Mouse (Mus musculus) cerebellum, adult 11-12 months (tissue): ENCODE measurements at regions not wholly inside any gene's neighbourhood (a gene's known extent, or its start where the extent isn't known, plus 50 kb on each side); places are given as distances from the start of the nearest gene placed in this dataset.

Experiments used
- DNase-seq: peaks from one replicate; pipeline ENCODE4 v3.0.0; 2022

GRCm38 (mm10) chr2:45230351-45231209, 113.4 kb upstream of the Zeb2 start:
- DNase-seq = no peak

DNA sequence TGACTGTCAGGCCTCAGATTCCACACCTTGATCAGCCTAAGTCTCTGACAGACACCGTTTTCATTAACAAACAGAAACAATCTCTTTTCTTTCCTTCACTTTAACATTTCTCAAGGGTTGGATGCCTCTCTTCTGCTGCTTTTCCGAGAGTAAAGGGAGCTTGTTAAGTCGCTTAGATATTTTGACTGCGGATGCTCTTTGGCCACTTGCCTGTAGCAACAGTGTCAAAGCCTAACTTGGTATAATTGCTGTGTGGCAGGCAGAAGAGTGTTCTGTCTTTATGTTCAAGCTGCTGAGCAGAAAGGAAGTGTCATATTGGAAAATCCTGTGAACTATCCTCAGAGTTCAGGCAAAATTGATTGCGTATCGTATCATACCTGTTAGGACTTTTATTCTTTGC, 112.3 kb upstream of the Zeb2 start:
- DNase-seq = no peak

- no peak for DNase-seq
Observed at GRCm38 (mm10) chr2:45227276-45227944, 110.2 kb upstream of the Zeb2 start.

- no peak for DNase-seq
Observed at GRCm38 (mm10) chr2:45226045-45226370, 108.8 kb upstream of the Zeb2 start.

DNA sequence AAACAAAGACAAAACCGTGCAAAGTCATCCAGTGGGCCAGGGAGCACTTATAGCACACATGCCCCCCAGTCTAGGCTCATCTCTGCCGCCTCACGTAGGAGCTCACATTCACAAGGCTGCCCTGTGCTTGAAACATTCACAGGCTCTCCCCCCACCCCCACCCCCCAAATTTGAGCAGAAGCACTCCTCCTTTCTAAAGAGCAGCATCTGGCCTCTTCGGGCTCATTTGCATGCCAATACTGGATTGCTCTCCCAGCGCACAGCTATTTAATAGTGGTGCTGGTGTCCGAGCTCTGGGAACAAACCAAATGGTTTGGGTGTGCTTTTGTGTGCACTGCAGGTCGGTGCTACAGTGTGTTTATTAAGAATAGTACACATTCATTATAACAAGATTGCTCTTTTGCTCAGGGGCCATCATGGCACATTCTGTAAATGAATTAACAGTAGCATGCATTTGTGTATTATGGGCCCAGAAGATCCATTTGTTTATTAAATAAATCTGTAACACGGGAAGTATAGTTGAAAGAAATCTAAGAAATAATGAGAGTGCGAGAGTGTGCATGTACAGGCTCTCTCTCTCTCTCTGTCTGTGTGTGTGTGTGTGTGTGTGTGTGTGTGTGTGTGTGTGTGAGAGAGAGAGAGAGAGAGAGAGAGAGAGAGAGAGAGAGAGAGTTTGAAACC, 108.3 kb upstream of the Zeb2 start:
- no peak for DNase-seq

GRCm38 (mm10) chr2:45222213-45222612, 105.0 kb upstream of the Zeb2 start:
- no peak for DNase-seq

DNA sequence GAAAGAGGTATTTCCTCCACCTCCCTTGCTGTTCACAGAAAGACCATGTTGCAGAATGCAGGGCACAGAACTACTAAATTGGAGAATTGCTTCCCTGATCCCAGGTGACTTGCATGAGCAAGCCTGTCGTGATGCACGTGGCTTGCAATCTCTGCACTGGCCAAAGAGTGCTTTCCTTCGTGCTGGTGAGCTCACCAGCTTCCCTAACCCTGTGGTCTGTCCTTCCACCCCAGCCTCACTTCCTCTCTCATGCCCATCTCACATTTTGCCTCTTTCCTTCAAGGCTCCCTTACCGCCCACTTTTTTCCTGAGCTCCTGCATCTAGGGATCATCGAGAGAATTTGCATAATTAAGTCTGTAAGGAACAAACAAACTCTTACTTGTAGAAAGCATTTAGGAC, 102.7 kb upstream of the Zeb2 start:
- DNase-seq = no peak

- no peak for DNase-seq
Observed at GRCm38 (mm10) chr2:45212833-45213232, 95.6 kb upstream of the Zeb2 start.

DNA sequence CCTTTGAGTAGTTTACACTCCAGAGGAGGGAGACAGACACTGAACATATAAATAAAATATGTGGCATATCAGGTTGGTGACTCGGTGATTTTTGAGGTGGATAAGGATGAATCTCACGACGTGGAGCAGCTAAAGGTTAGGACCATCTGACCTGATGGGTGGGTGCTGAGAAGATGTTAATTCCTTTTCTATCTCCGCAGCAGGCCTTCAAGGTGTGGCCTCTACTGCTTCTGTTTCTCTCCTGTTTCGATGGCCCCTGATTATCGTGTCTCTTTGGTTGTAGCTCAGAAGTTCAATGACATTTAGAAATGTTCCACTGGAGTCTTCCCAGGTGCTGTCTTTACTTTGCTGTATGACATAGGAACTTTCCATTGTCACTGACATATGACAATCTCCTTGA, 91.3 kb upstream of the Zeb2 start:
- no peak for DNase-seq

- no peak for DNase-seq
Observed at GRCm38 (mm10) chr2:45205756-45206155, 88.6 kb upstream of the Zeb2 start.

DNA sequence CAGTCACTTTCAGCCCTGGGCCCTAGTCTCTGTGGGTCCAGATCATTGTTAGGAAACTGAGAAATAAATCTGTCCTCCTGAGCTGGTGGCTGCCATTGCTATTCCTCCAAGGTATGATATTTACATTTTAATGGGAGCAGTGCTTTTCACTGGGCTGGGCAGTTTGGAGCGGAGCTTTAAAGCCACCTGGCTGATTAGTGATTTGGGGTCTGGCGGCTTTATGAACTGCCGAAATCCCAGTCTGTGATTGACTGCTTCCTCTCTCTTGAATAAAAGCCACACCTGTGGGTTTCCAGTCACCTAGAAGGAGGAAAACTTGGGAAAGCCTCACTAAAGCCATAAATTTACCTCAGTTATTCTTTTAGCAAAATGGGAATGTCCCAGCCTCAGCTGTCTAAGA, 88.0 kb upstream of the Zeb2 start:
- no peak for DNase-seq

DNA sequence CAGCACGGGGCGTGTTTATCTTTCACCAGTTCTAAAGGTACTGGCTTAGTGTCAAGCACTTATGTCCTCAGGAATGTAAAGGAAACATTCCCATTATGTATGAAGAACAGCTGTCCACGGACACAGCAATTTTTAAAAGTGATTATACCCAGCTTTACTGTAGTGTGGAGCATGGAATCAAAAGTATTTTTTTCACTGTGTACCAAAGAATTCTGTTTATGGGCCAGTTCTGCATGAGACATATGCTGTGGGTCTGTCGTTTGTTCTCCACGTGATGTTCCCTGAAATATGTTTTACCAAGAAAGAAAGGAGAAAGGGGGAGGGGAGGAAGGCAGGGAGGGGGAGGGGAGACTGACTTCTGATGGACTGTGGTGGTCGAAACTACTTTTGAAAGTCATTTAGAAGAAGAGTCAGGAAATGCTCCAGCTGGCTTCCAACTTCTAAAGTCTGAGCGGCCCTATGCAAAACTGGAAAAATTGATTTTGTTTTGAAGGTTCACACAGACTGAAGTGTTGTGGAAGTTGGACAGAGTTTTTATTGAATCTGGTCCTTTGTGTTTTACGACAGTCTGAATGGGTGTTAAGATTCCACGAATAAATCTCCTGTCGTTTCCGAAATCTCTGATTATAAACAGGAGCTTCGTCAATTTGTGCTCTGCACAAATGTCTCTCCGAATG, 80.9 kb upstream of the Zeb2 start:
- no peak for DNase-seq

- DNase-seq = no peak
Observed at GRCm38 (mm10) chr2:45197342-45197741, 80.1 kb upstream of the Zeb2 start.

DNA sequence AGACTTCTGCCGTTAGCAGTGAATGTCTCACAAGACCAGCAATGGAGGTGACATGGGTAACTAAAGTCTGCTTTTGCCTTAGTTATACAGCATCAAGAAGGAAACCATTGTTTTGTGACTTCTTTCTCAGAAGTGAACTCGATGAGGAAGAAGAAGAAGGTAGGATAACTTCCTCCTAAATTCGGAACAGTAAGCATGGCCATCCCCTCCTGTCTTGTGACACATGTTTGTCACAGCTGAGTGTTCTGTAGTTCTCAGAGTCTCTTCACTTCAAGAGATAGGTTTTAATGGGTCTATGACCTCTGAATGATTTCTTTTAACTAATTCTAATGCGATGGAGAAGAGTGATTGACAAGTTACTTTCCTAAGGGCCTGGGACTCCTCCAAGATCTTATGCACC, 79.3 kb upstream of the Zeb2 start:
- DNase-seq = no peak

- DNase-seq = no peak
Observed at GRCm38 (mm10) chr2:45194335-45194734, 77.1 kb upstream of the Zeb2 start.

DNA sequence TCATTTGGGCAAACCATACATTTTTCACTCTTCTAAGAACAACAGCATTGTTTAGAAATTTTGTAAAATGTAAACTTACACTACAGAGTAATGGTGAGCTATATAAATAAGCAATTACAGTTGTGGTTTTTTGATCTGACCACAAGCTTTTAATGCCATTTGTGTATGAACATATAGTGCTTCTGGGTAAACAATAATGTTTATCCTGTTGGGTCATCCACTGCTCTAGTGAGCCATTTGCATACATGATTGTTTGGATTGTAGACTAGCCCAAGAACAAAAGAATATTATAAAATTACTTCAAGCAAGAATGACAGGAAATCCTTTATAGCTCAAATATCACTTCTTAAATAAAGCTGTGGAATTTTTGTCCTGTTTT, 68.4 kb upstream of the Zeb2 start:
- no peak for DNase-seq

DNA sequence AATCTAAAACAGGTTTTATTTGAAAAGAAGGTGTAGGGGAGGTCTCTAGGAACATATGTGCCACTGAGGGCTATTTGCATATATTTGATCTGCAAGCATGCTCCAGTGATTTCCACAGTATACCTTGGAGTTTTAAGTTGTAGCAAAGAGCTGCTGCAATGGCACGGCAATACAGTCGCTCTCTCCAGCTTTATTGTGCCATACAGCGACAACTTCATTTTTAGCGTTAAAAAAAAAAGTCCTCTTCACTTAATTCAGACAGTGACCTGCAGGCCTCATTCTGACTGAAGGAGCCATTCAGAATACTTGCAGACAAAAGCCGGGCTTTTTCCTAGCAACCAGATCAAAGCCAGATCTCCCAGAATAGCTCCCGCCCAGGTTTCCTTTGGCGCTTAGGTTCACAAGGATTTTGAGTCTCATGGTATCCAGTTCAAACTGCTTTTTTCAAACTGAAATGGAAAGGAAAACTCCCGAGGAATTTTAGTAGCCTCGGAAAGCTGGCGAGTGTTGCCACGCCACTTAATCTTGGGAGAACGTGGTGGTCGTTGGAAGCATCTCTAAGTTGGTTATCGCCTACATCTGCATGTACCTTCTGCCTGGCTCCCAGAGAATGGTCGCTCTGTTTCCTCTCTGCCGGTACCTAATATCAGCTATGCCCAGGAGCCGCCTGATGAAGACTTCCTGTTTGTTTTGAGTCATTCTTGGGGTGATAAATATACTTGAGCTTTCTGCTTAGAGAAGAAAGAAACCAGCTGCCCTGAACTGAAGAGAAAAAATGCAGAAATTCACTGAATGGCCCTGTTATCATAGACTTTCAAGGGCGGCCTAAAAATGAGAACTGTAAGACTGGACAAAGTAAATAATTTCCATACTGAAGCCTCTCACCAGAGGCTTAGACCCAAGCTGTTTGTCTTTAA, 67.8 kb upstream of the Zeb2 start:
- DNase-seq = no peak

- DNase-seq = no peak
Observed at GRCm38 (mm10) chr2:45184149-45184548, 67.0 kb upstream of the Zeb2 start.

GRCm38 (mm10) chr2:45182876-45183275, 65.7 kb upstream of the Zeb2 start:
- DNase-seq = no peak

- DNase-seq = no peak
Observed at GRCm38 (mm10) chr2:45181552-45181951, 64.4 kb upstream of the Zeb2 start.

DNA sequence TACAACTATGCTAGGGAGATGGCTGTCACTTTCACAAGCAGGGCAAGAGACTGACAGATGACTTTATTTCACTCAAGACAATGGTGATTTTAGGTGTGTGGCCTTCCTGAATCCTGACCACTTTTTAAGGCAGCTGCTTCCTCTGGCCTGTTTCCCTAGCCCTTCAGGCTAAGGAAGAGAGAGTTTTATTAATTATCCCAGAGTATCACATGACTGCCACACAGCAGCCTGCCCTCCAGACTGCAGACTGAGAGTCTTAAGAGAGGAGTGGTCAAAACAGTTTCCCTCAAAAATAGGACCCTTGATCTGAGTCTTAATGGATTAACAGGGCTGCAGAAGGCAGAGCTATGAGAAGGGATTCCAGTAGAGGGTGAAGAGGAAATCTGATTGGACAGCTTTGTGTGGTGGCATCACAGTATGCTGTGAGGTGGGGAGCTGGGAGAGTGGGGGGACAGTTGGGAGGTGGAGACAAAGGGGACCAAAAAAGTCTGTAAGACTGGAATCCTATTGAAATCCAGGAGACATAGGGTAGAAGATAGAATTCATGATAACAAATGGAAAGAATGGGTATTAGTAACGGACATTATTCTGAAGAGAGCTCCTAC, 61.8 kb upstream of the Zeb2 start:
- DNase-seq = no peak

GRCm38 (mm10) chr2:45172382-45172781, 55.2 kb upstream of the Zeb2 start:
- DNase-seq = no peak
